Mouse (Mus musculus) embryonic facial prominence, embryonic 11.5 days (tissue): ENCODE measurements at regions not wholly inside any gene's neighbourhood (a gene's known extent, or its start where the extent isn't known, plus 50 kb on each side); places are given as distances from the start of the nearest gene placed in this dataset.

ENCODE experiments used
- ATAC-seq: fragments of 200-750 bp; cut with Nextera tagmentation; replicated peaks from 2 replicates; pipeline ENCODE4 v1.8.0; 2017; ENCODE audit warnings: low read depth; ENCODE audit not compliant: insufficient number of reproducible peaks, low FRiP score, low TSS enrichment
- DNase-seq: peaks from one replicate; pipeline ENCODE4 v3.0.0-alpha.2; 2015; ENCODE audit warnings: low spot score
- H3K27ac ChIP-seq: fragments of 300-500 bp; sonication (generic); replicated peaks from 2 replicates; pipeline ENCODE4 v1.5.1; 2014; ENCODE audit warnings: mild to moderate bottlenecking, low read depth, low read length, control low read depth
- H3K27me3 ChIP-seq: fragments of 300-500 bp; sonication (generic); 2 replicates; pipeline ENCODE4 v1.6.1; 2014; ENCODE audit warnings: mild to moderate bottlenecking, low read length, moderate library complexity, mixed read lengths; ENCODE audit not compliant: control insufficient read depth, insufficient read depth
- H3K36me3 ChIP-seq: fragments of 300-500 bp; sonication (generic); replicated peaks from 2 replicates; pipeline ENCODE4 v1.6.1; 2014; ENCODE audit warnings: low read depth, mild to moderate bottlenecking, low read length, moderate library complexity, mixed read lengths; ENCODE audit not compliant: control insufficient read depth, insufficient read depth
- H3K4me1 ChIP-seq: fragments of 300-500 bp; sonication (generic); 2 replicates; pipeline ENCODE4 v1.6.1; 2014; ENCODE audit warnings: low read length, mixed read lengths; ENCODE audit not compliant: control insufficient read depth, insufficient read depth
- H3K4me2 ChIP-seq: fragments of 300-500 bp; sonication (generic); 2 replicates; pipeline ENCODE4 v1.6.1; 2014; ENCODE audit warnings: low read depth, mild to moderate bottlenecking, control low read depth, low read length, moderate library complexity
- H3K4me3 ChIP-seq: fragments of 300-500 bp; sonication (generic); 2 replicates; pipeline ENCODE4 v1.5.1; 2014; ENCODE audit warnings: low read depth, low read length, control low read depth
- H3K9ac ChIP-seq: fragments of 300-500 bp; sonication (generic); replicated peaks from 2 replicates; pipeline ENCODE4 v1.6.1; 2014; ENCODE audit warnings: mild to moderate bottlenecking, control low read depth, low read length
- H3K9me3 ChIP-seq: fragments of 300-500 bp; sonication (generic); replicated peaks from 2 replicates; pipeline ENCODE4 v1.6.1; 2016; ENCODE audit warnings: mild to moderate bottlenecking, low read length, inconsistent platforms, mixed read lengths; ENCODE audit not compliant: control insufficient read depth
- WGBS: fragments of 180-500 bp; shearing (Covaris S2); extraction: QIAGEN DNeasy Blood & Tissue Kit; methylation state at CpG from one replicate; pipeline ENCODE4 v1.1.7; 2014; 5-methylcytosine and 5-hydroxymethylcytosine counted together

GRCm38 (mm10) chr2:124742964-124743363 is 325.0 kb upstream of the Slc24a5 start:
- no peaks in the 10 kb centered on the region for H3K9me3 ChIP-seq
- WGBS: 85% methylated on average over 2 of the region's 2 CpGs
- H3K4me1 ChIP-seq: no peaks in the 10 kb centered on the region
- H3K4me2 ChIP-seq: no peak overlapping the region
- no peaks in the 10 kb centered on the region for H3K36me3 ChIP-seq
- H3K27me3 ChIP-seq: no peaks in the 10 kb centered on the region
- H3K9ac ChIP-seq: no peak overlapping the region
- no peak for DNase-seq
- H3K27ac ChIP-seq: no peak overlapping the region
- ATAC-seq: no peak
- H3K4me3 ChIP-seq: no peak overlapping the region

GRCm38 (mm10) chr2:124745045-124745444 is 322.9 kb upstream of the Slc24a5 start:
- H3K36me3 ChIP-seq: no peaks in the 10 kb centered on the region
- H3K4me1 ChIP-seq: no peaks in the 10 kb centered on the region
- no peak overlapping the region for H3K27ac ChIP-seq
- ATAC-seq (no peak), DNase-seq (no peak)
- WGBS: 80% methylated on average over 2 of the region's 2 CpGs
- H3K4me3 ChIP-seq: no peak overlapping the region
- no peaks in the 10 kb centered on the region for H3K9me3 ChIP-seq
- no peak overlapping the region for H3K4me2 ChIP-seq
- no peak overlapping the region for H3K9ac ChIP-seq
- no peaks in the 10 kb centered on the region for H3K27me3 ChIP-seq

- no peaks in the 10 kb centered on the region for H3K36me3 ChIP-seq
- ATAC-seq (no peak), DNase-seq (no peak)
- H3K27ac ChIP-seq: no peak overlapping the region
- H3K9ac ChIP-seq: no peak overlapping the region
- H3K27me3 ChIP-seq: no peaks in the 10 kb centered on the region
- no peaks in the 10 kb centered on the region for H3K9me3 ChIP-seq
- no peak overlapping the region for H3K4me2 ChIP-seq
- H3K4me3 ChIP-seq: no peak overlapping the region
- no peaks in the 10 kb centered on the region for H3K4me1 ChIP-seq
- WGBS: 89% methylated on average over 1 of the region's 1 CpGs
Observed at GRCm38 (mm10) chr2:124747119-124747518, 320.8 kb upstream of the Slc24a5 start.

GRCm38 (mm10) chr2:124747627-124748026 is 320.3 kb upstream of the Slc24a5 start:
- Histone ChIP-seq H3K9me3 (no peaks in the 10 kb centered on the region), H3K4me1 (no peaks in the 10 kb centered on the region), H3K27me3 (no peaks in the 10 kb centered on the region), H3K27ac (no peak overlapping the region), H3K4me2 (no peak overlapping the region), H3K36me3 (no peaks in the 10 kb centered on the region), H3K4me3 (no peak overlapping the region), H3K9ac (no peak overlapping the region)
- no peak for DNase-seq
- no peak for ATAC-seq
- WGBS: 82% methylated on average over 4 of the region's 4 CpGs

- WGBS: 83% methylated on average over 4 of the region's 4 CpGs
- Histone ChIP-seq H3K9ac (no peak overlapping the region), H3K36me3 (no peaks in the 10 kb centered on the region)
Observed at GRCm38 (mm10) chr2:124751832-124752231, 316.1 kb upstream of the Slc24a5 start.

GRCm38 (mm10) chr2:124753717-124754116 is 314.2 kb upstream of the Slc24a5 start:
- no peak for ATAC-seq
- H3K9me3 ChIP-seq: no peaks in the 10 kb centered on the region
- H3K4me1 ChIP-seq: no peaks in the 10 kb centered on the region
- H3K27me3 ChIP-seq: no peaks in the 10 kb centered on the region
- no peak overlapping the region for H3K9ac ChIP-seq
- WGBS: 81% methylated on average over 5 of the region's 5 CpGs
- H3K4me2 ChIP-seq: no peak overlapping the region
- DNase-seq: no peak
- H3K36me3 ChIP-seq: no peaks in the 10 kb centered on the region
- no peak overlapping the region for H3K27ac ChIP-seq
- H3K4me3 ChIP-seq: no peak overlapping the region

More at GRCm38 (mm10) chr2:124751832-124752231, 316.1 kb upstream of the Slc24a5 start:
- ATAC-seq: no peak
- Histone ChIP-seq H3K27ac (no peak overlapping the region), H3K9me3 (no peaks in the 10 kb centered on the region), H3K4me2 (no peak overlapping the region), H3K27me3 (no peaks in the 10 kb centered on the region), H3K4me3 (no peak overlapping the region), H3K4me1 (no peaks in the 10 kb centered on the region)
- DNase-seq: no peak

- no peaks in the 10 kb centered on the region for H3K27me3 ChIP-seq
- H3K4me2 ChIP-seq: no peak overlapping the region
- H3K4me1 ChIP-seq: no peaks in the 10 kb centered on the region
- no peaks in the 10 kb centered on the region for H3K9me3 ChIP-seq
- DNase-seq (no peak), ATAC-seq (no peak)
- H3K36me3 ChIP-seq: no peaks in the 10 kb centered on the region
- H3K27ac ChIP-seq: no peak overlapping the region
- no peak overlapping the region for H3K4me3 ChIP-seq
- WGBS: 86% methylated on average over 4 of the region's 4 CpGs
- no peak overlapping the region for H3K9ac ChIP-seq
Observed at GRCm38 (mm10) chr2:124755244-124755643, 312.7 kb upstream of the Slc24a5 start.

- H3K27me3 ChIP-seq: no peaks in the 10 kb centered on the region
- no peaks in the 10 kb centered on the region for H3K9me3 ChIP-seq
- DNase-seq (no peak), ATAC-seq (no peak)
- H3K9ac ChIP-seq: no peak overlapping the region
- H3K4me3 ChIP-seq: no peak overlapping the region
- no peak overlapping the region for H3K4me2 ChIP-seq
- H3K4me1 ChIP-seq: no peaks in the 10 kb centered on the region
- no peaks in the 10 kb centered on the region for H3K36me3 ChIP-seq
- 90% methylated on average over 2 of the region's 2 CpGs for WGBS
- H3K27ac ChIP-seq: no peak overlapping the region
Observed at GRCm38 (mm10) chr2:124758992-124759391, 308.9 kb upstream of the Slc24a5 start.
